Mouse (Mus musculus) MEL (cell line): ENCODE measurements around the gene Gm36028.

Experiments
- CHD1 ChIP-seq: IDR thresholded peaks from 2 replicates; pipeline ENCODE4 v1.6.1; 2012; ENCODE audit warnings: low read depth, mild to moderate bottlenecking, inconsistent platforms, low read length, improper control_type of control experiment
- CTCF ChIP-seq, 3 experiments: IDR thresholded peaks in 2 of 3; conservative IDR thresholded peaks in 1 of 3; 2 replicates each; pipeline ENCODE4 v1.5.1; 2011 to 2012; ENCODE audit warnings: low read length in 3 of 3, low read depth in 2 of 3, mild to moderate bottlenecking in 2 of 3, improper control_type of control experiment in 1 of 3, inconsistent platforms in 1 of 3, mixed read lengths in 1 of 3, moderate library complexity in 1 of 3; ENCODE audit not compliant: control insufficient read depth in 1 of 3, insufficient read depth in 1 of 3, poor library complexity in 1 of 3, severe bottlenecking in 1 of 3
- E2F4 ChIP-seq: IDR thresholded peaks from 2 replicates; pipeline ENCODE4 v1.6.1; 2011; ENCODE audit warnings: low read depth, low read length, improper control_type of control experiment, borderline replicate concordance
- GATA1 ChIP-seq: IDR thresholded peaks from 2 replicates; pipeline ENCODE4 v1.6.1; 2011; ENCODE audit warnings: low read depth, low read length, improper control_type of control experiment
- MAFK ChIP-seq: IDR thresholded peaks from 2 replicates; pipeline ENCODE4 v1.6.1; 2011; ENCODE audit warnings: low read depth, mild to moderate bottlenecking, low read length, improper control_type of control experiment, borderline replicate concordance
- MYB ChIP-seq: IDR thresholded peaks from 2 replicates; pipeline ENCODE4 v1.6.1; 2011; ENCODE audit warnings: mild to moderate bottlenecking, low read depth, low read length, improper control_type of control experiment
- NRF1 ChIP-seq: IDR thresholded peaks from 2 replicates; pipeline ENCODE4 v1.6.1; 2014; ENCODE audit warnings: low read depth, mild to moderate bottlenecking, inconsistent platforms, low read length, improper control_type of control experiment, moderate library complexity; ENCODE audit not compliant: poor library complexity, insufficient read depth, severe bottlenecking
- POLR2A ChIP-seq, 2 experiments: IDR thresholded peaks; 2 replicates each; pipeline ENCODE4 v1.6.1; 2011 to 2012; ENCODE audit warnings: low read length in 2 of 2, mild to moderate bottlenecking in 2 of 2, control low read depth in 1 of 2, improper control_type of control experiment in 1 of 2, low read depth in 1 of 2, moderate library complexity in 1 of 2; ENCODE audit not compliant: control insufficient read depth in 1 of 2, insufficient read depth in 1 of 2, poor library complexity in 1 of 2
- RAD21 ChIP-seq: IDR thresholded peaks from 2 replicates; pipeline ENCODE4 v1.6.1; 2011; ENCODE audit warnings: mild to moderate bottlenecking, low read depth, low read length, improper control_type of control experiment
- RCOR1 ChIP-seq: IDR thresholded peaks from 2 replicates; pipeline ENCODE4 v1.6.1; 2012; ENCODE audit warnings: low read depth, mild to moderate bottlenecking, inconsistent platforms, low read length, improper control_type of control experiment
- SIN3A ChIP-seq: IDR thresholded peaks from 2 replicates; pipeline ENCODE4 v1.6.1; 2012; ENCODE audit warnings: low read length, improper control_type of control experiment, inconsistent platforms
- TAL1 ChIP-seq: IDR thresholded peaks from 2 replicates; pipeline ENCODE4 v1.6.1; 2012; ENCODE audit warnings: mild to moderate bottlenecking, inconsistent platforms, low read length, moderate library complexity, mixed read lengths
- USF2 ChIP-seq, 2 experiments: IDR thresholded peaks; 2 replicates each; pipeline ENCODE4 v1.6.1; 2011 to 2012; ENCODE audit warnings: improper control_type of control experiment in 2 of 2, low read length in 2 of 2, borderline replicate concordance in 1 of 2, inconsistent platforms in 1 of 2, low read depth in 1 of 2, mild to moderate bottlenecking in 1 of 2; ENCODE audit not compliant: insufficient read depth in 1 of 2

DNA sequence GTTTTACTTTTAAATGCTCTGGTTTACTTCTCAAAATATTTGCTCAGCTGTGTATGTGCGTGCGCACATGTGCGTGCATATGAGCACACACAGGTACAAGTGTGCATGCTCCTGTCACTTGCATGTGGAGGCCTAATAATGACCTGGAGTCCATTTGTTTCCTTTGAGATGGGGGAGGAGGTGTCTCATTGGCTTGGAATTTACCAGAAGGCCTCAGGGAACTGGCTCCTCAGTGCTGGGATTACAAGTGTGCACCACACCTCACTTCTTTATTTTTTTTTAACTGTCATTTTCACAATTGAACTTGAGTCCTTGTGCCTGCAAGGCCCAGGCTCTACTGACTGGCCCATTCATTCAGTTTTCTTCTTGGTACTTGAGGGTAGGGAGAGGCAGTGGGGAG, 16.5 kb upstream of the Gm36028 start:
- TF ChIP-seq TAL1 (no peak), E2F4 (no peak), USF2 (IDR thresholded peaks at IDR 0.05; ENCODE audit: borderline replicate concordance in 1 of 2, insufficient read depth in 1 of 2, low read depth in 1 of 2, low read length in 2 of 2) (no peak), POLR2A (IDR thresholded peaks at IDR 0.05; ENCODE audit: control insufficient read depth in 1 of 2, insufficient read depth in 1 of 2, low read depth in 1 of 2, low read length in 2 of 2, poor library complexity in 1 of 2) (no peak), MAFK (no peak), NRF1 (no peak), CTCF (IDR thresholded peaks at IDR 0.05 in 2 of 3, conservative IDR thresholded peaks at IDR 0.05 in 1 of 3; ENCODE audit: control insufficient read depth in 1 of 3, insufficient read depth in 1 of 3, low read depth in 2 of 3, low read length in 3 of 3, poor library complexity in 1 of 3, severe bottlenecking in 1 of 3) (no peak), RAD21 (no peak), MYB (no peak), CHD1 (no peak), SIN3A (no peak), GATA1 (no peak), RCOR1 (no peak)
